17 mouse cellular contexts compared by ENCODE assay signal in genomic region chr13:78205426-78205825, GRCm38 (mm10). TPM values are rescaled to one million over a fixed set of nuclear protein-coding genes. Genes with fewer than 3 reads are reported as not detected.
A peak's percentile ranks its signal among the peaks of the same experiment; 100 is the strongest.
DNase-seq lines count a peak whose midpoint lies in the region; ATAC-seq lines count a peak whose summit lies in the region.
"Had no signal": no experiment of that assay in that cellular context is flagged by ENCODE, and none has a peak within 500 bp of the region (broad histone marks: within the 10 kb centered on the region; RNA-seq: fewer than 3 reads in every experiment).

No protein-coding gene starts in this region.

- H3K4me3 ChIP-seq in embryonic facial prominence, embryonic 10.5 days = peak overlapping the region; percentile 0; the same call in 1 of the 2 replicates
- no peak overlapping the region for H3K4me3 ChIP-seq in hindbrain, embryonic 13.5 days
- H3K4me3 ChIP-seq in midbrain, embryonic 16.5 days (ENCODE audit: low read depth, low read length) = no peak overlapping the region
- H3K4me3 ChIP-seq: limb, embryonic 13.5 days; stomach, embryonic 15.5 days had no signal

- no peak for ATAC-seq in hindbrain, embryonic 13.5 days (ENCODE audit: low FRiP score)
- ATAC-seq in midbrain, embryonic 16.5 days = no peak
- no peak for ATAC-seq in CD4-positive, CD25-positive, alpha-beta regulatory T cell, adult 4 months

- intact Hi-C loops in heart, postnatal 14 days (cut with DNase I) = loop anchor here (10.0 kb wide), 1 partner anchor 1161 kb away; no protein-coding TSS in a partner anchor

- no peak overlapping the region for H3K27ac ChIP-seq in embryonic facial prominence, embryonic 10.5 days (replicated peaks)
- H3K27ac ChIP-seq in hindbrain, embryonic 13.5 days = peak overlapping the region; percentile 44; the same call in 1 of the 2 replicates
- no peak overlapping the region for H3K27ac ChIP-seq in midbrain, embryonic 16.5 days (ENCODE audit: low read length)
- H3K27ac ChIP-seq: limb, embryonic 13.5 days; stomach, embryonic 15.5 days had no signal

- no peaks in the 10 kb centered on the region for H3K9me3 ChIP-seq in embryonic facial prominence, embryonic 10.5 days
- H3K9me3 ChIP-seq in hindbrain, embryonic 13.5 days = no peaks in the 10 kb centered on the region
- H3K9me3 ChIP-seq in midbrain, embryonic 16.5 days (replicated peaks; ENCODE audit: control insufficient read depth, low read length, poor library complexity, severe bottlenecking) = no peaks in the 10 kb centered on the region
- H3K9me3 ChIP-seq: limb, embryonic 13.5 days; stomach, embryonic 15.5 days had no signal

- peak overlapping the region; percentile 74 for H3K4me2 ChIP-seq in hindbrain, embryonic 13.5 days
- peak overlapping the region; percentile 9 for H3K4me2 ChIP-seq in midbrain, embryonic 16.5 days (ENCODE audit: low read length)
- H3K4me2 ChIP-seq: heart, embryonic 11.5 days; limb, embryonic 13.5 days had no signal

- 0 out of 2 replicates have a peak overlapping the region, but pooled peaks have one; percentile 43 for H3K9ac ChIP-seq in hindbrain, embryonic 13.5 days
- no peak overlapping the region for H3K9ac ChIP-seq in midbrain, embryonic 16.5 days (ENCODE audit: low read depth, low read length)
- H3K9ac ChIP-seq: limb, embryonic 13.5 days; stomach, embryonic 15.5 days had no signal

- H3K36me3 ChIP-seq in embryonic facial prominence, embryonic 10.5 days (replicated peaks) = no peaks in the 10 kb centered on the region
- H3K36me3 ChIP-seq in hindbrain, embryonic 13.5 days = no peaks in the 10 kb centered on the region
- H3K36me3 ChIP-seq in midbrain, embryonic 16.5 days (ENCODE audit: control insufficient read depth, insufficient read depth, low read length) = no peaks in the 10 kb centered on the region
- H3K36me3 ChIP-seq: limb, embryonic 13.5 days; stomach, embryonic 15.5 days had no signal

- peaks cover 69% of the 10 kb centered on the region for H3K4me1 ChIP-seq in embryonic facial prominence, embryonic 10.5 days
- H3K4me1 ChIP-seq in hindbrain, embryonic 13.5 days (replicated peaks) = peaks cover 59% of the 10 kb centered on the region
- H3K4me1 ChIP-seq in midbrain, embryonic 16.5 days (ENCODE audit: control insufficient read depth, insufficient read depth, low read length) = peaks cover 26% of the 10 kb centered on the region

- DNase-seq in Muller cell, postnatal 12 days (ENCODE audit: inconsistent ontology term) = peak; percentile 37
- no peak for DNase-seq in embryonic facial prominence, embryonic 10.5 days (ENCODE audit: low spot score)
- no peak for DNase-seq in cerebellum, postnatal 36 days
- DNase-seq in heart, postnatal 14 days = no peak
- DNase-seq: adrenal gland, postnatal 25 days; gastrocnemius, postnatal 10 days; lung, adult 18-20 months; right cerebral cortex, postnatal 14 days had no signal

- H3K27me3 ChIP-seq in embryonic facial prominence, embryonic 10.5 days (replicated peaks; ENCODE audit: low read depth, poor library complexity, severe bottlenecking) = peaks cover 49% of the 10 kb centered on the region
- H3K27me3 ChIP-seq in hindbrain, embryonic 13.5 days = no peaks in the 10 kb centered on the region
- H3K27me3 ChIP-seq in midbrain, embryonic 16.5 days (ENCODE audit: control insufficient read depth, insufficient read depth, low read depth, low read length) = no peaks in the 10 kb centered on the region

RNA-seq across cellular contexts. Expression of gene Nr2f1, which starts 5.9 kb away (rescaled TPM):
- 54.4 and 58.6 TPM in 2 replicates for polyA plus RNA-seq in embryonic facial prominence, embryonic 10.5 days (2016; fragmentation: Nextera tagmentation; extraction: Ambion mirVana)
- 68.9 and 71.3 TPM in 2 replicates for polyA plus RNA-seq in hindbrain, embryonic 13.5 days (2015; fragmentation: Nextera tagmentation; extraction: Ambion mirVana)
- 46.0 and 64.0 TPM in 2 replicates for polyA plus RNA-seq in midbrain, embryonic 16.5 days (2015; fragmentation: Nextera tagmentation; extraction: Ambion mirVana)
- not detected for polyA plus RNA-seq in CD4-positive, CD25-positive, alpha-beta regulatory T cell, adult 4 months (2017; shearing (Covaris generic))
- total RNA-seq in heart, postnatal 14 days (2021) = 1 to 10 TPM; 3.8 to 4.9 TPM
- total RNA-seq: hematopoietic stem cell, adult 5-6 weeks; megakaryocyte progenitor cell, adult 5-6 weeks; neutrophil, adult 5-6 weeks had no signal

Comparison
In these comparisons a context has a peak if more than half of its experiments do, and no peak if none do; other contexts are left out.
1. RNA of gene Nr2f1, which starts 5.9 kb away (polyA plus RNA-seq): 68.9 to 71.3 TPM in hindbrain, embryonic 13.5 days, 54.4 to 58.6 TPM in embryonic facial prominence, embryonic 10.5 days and 46.0 to 64.0 TPM in midbrain, embryonic 16.5 days; not detected in CD4-positive, CD25-positive, alpha-beta regulatory T cell, adult 4 months; every median in the first group is over 10 times any median in the second.